Mouse (Mus musculus): ENCODE measurements around the gene Apc2.

DNA sequence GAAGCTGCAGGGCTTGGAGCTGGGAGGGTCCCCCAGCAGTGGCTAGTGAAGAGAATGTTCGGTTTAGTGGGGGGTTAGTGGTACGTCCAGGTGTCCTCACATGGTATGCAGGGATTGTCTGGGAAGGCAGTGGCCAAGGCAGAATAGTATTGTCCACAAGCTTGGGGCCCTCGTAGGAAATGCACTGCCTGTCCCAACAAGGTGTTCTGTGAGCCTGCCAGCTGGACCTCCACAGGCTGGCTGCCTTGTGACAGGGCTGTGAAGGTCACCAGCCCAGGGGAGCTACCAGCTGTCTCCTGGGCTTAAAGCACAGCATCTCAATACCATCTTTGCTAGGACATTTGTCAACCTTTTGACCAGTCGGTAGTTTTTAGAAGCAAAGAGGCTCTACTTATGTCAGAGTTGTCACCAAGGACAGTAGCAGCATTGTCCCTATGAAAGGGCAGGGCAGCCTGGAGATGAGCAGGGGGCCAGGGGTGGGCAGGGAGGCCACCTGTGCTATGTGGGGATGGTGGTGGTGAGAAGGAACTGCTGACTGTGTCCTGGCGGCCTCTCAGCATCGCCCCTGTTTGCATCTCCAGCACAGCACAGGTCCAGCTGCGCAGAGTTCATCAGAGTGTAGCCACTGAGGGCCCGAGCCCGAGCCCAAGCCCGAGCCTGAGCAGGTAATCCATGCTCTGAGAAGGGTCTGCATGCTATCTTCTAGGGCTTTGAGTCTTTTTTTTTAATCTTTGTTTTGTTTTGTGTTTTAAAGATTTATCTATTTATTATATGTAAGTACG lies 43.1 kb upstream of the Apc2 start:
- TF ChIP-seq CTCF (IDR thresholded peaks at IDR 0.05; ENCODE audit: low read depth, low read length) (no peak), POLR2A (IDR thresholded peaks at IDR 0.05; ENCODE audit: borderline replicate concordance, low read depth, low read length) (no peak)

Measured in bone marrow macrophage, adult 2 months (primary cell).